Mouse (Mus musculus): ENCODE measurements at regions not wholly inside any gene's neighbourhood (a gene's known extent, or its start where the extent isn't known, plus 50 kb on each side); places are given as distances from the start of the nearest gene placed in this dataset.

GRCm38 (mm10) chr14:61665815-61666214 is 58.6 kb downstream of the Kcnrg start:
- DNase-seq (ENCODE audit: low spot score in 2 of 2): no peak
- intact Hi-C loops (cut with DNase I): no loop called here

GRCm38 (mm10) chr14:61673184-61673583 is 65.9 kb downstream of the Kcnrg start:
- DNase-seq (ENCODE audit: low spot score in 2 of 2): no peak
- intact Hi-C loops (cut with DNase I): no loop called here

GRCm38 (mm10) chr14:61678107-61678506 is 70.8 kb downstream of the Kcnrg start:
- no peak for DNase-seq (ENCODE audit: low spot score in 2 of 2)
- intact Hi-C loops (cut with DNase I): no loop called here

- intact Hi-C loops (cut with DNase I): loop anchor here (5.0 kb wide), 3 partner anchors 124 to 1566 kb away; partner anchors contain the start of gene Spryd7
Observed at GRCm38 (mm10) chr14:61680818-61681707, 73.8 kb downstream of the Kcnrg start.

GRCm38 (mm10) chr14:61681708-61682701 is 74.7 kb downstream of the Kcnrg start:
- intact Hi-C loops (cut with DNase I): loop anchor here (1.0 to 5.0 kb wide), 5 partner anchors 34 to 1565 kb away; partner anchors contain the start of gene Spryd7
- peak; percentile 87 to 88 for DNase-seq (ENCODE audit: low spot score in 2 of 2)

More at GRCm38 (mm10) chr14:61680818-61681707, 73.8 kb downstream of the Kcnrg start:
- DNase-seq (ENCODE audit: low spot score in 2 of 2): peak; percentile 81 to 84

- intact Hi-C loops (cut with DNase I): loop anchor here (1.0 to 5.0 kb wide), 5 partner anchors 35 to 1564 kb away; partner anchors contain the start of gene Spryd7
Observed at GRCm38 (mm10) chr14:61682721-61683355, 75.6 kb downstream of the Kcnrg start.

GRCm38 (mm10) chr14:61683356-61683740 is 76.1 kb downstream of the Kcnrg start:
- no peak for DNase-seq (ENCODE audit: low spot score in 2 of 2)
- intact Hi-C loops (cut with DNase I): loop anchor here (2.0 to 5.0 kb wide), 4 partner anchors 73 to 1564 kb away; partner anchors contain the start of gene Spryd7

More at GRCm38 (mm10) chr14:61682721-61683355, 75.6 kb downstream of the Kcnrg start:
- peak; percentile 78 to 79 for DNase-seq (ENCODE audit: low spot score in 2 of 2)

GRCm38 (mm10) chr14:61683791-61684411 is 76.6 kb downstream of the Kcnrg start:
- intact Hi-C loops (cut with DNase I): loop anchor here (2.0 to 5.0 kb wide), 4 partner anchors 73 to 1563 kb away; partner anchors contain the start of gene Spryd7
- peak in 1 of 2 experiments; percentile 24 for DNase-seq (ENCODE audit: low spot score in 2 of 2)

GRCm38 (mm10) chr14:61684473-61685230 is 77.4 kb downstream of the Kcnrg start:
- intact Hi-C loops (cut with DNase I): loop anchor here (5.0 kb wide), 3 partner anchors 127 to 1563 kb away; partner anchors contain the start of gene Spryd7
- no peak for DNase-seq (ENCODE audit: low spot score in 2 of 2)

- intact Hi-C loops (cut with DNase I): no loop called here
Observed at GRCm38 (mm10) chr14:61685231-61685800, 78.1 kb downstream of the Kcnrg start.

GRCm38 (mm10) chr14:61686101-61686691 is 78.9 kb downstream of the Kcnrg start:
- no peak for DNase-seq (ENCODE audit: low spot score in 2 of 2)
- intact Hi-C loops (cut with DNase I): no loop called here

More at GRCm38 (mm10) chr14:61685231-61685800, 78.1 kb downstream of the Kcnrg start:
- no peak for DNase-seq (ENCODE audit: low spot score in 2 of 2)

- intact Hi-C loops (cut with DNase I): no loop called here
- no peak for DNase-seq (ENCODE audit: low spot score in 2 of 2)
Observed at GRCm38 (mm10) chr14:61686821-61687341, 79.6 kb downstream of the Kcnrg start.

- intact Hi-C loops (cut with DNase I): no loop called here
- no peak for DNase-seq (ENCODE audit: low spot score in 2 of 2)
Observed at GRCm38 (mm10) chr14:61687346-61688012, 80.2 kb downstream of the Kcnrg start.

GRCm38 (mm10) chr14:61688013-61688520 is 80.8 kb downstream of the Kcnrg start:
- no peak for DNase-seq (ENCODE audit: low spot score in 2 of 2)

GRCm38 (mm10) chr14:61688666-61689065 is 81.4 kb downstream of the Kcnrg start:
- DNase-seq (ENCODE audit: low spot score in 2 of 2): no peak
- intact Hi-C loops (cut with DNase I): no loop called here

More at GRCm38 (mm10) chr14:61688013-61688520, 80.8 kb downstream of the Kcnrg start:
- intact Hi-C loops (cut with DNase I): no loop called here

- intact Hi-C loops (cut with DNase I): no loop called here
- DNase-seq (ENCODE audit: low spot score in 2 of 2): no peak
Observed at GRCm38 (mm10) chr14:61689281-61689680, 82.0 kb downstream of the Kcnrg start.

Measured in left cerebral cortex, postnatal 36 days (tissue).